Mouse (Mus musculus): ENCODE measurements around the gene Asic3. TPM values are rescaled to one million over a fixed set of nuclear protein-coding genes. Genes with fewer than 3 reads are reported as not detected.

The Asic3 gene
- polyA plus RNA-seq, 1 experiment, result 1.9 TPM

- H3K27me3 ChIP-seq (ENCODE audit: control insufficient read depth, insufficient read depth, low read length), result no peaks in the 10 kb centered on the region
- H3K4me3 ChIP-seq (ENCODE audit: low read depth, low read length), result no peak overlapping the region
- WGBS, result 92% methylated on average over 10 of the region's 10 CpGs
- peaks cover 5% of the 10 kb centered on the region; the same call in 1 of the 2 replicates for H3K36me3 ChIP-seq (ENCODE audit: control insufficient read depth, insufficient read depth, low read length)
- no peak overlapping the region for H3K27ac ChIP-seq (ENCODE audit: insufficient read depth, low read depth, low read length)
- TF ChIP-seq CTCF (IDR thresholded peaks at IDR 0.05; ENCODE audit: extremely low read depth, insufficient read length, insufficient replicate concordance, low read depth, low read length), result no peak
- peaks cover 16% of the 10 kb centered on the region for H3K4me1 ChIP-seq (ENCODE audit: control insufficient read depth, insufficient read depth, insufficient read length, low read length)
Observed at GRCm38 (mm10) chr5:24417587-24417986, 4.4 kb downstream of the Asic3 start.

- Histone ChIP-seq H3K27me3 (ENCODE audit: control insufficient read depth, insufficient read depth, low read length) (no peaks in the 10 kb centered on the region), H3K4me3 (ENCODE audit: low read depth, low read length) (no peak overlapping the region), H3K4me1 (ENCODE audit: control insufficient read depth, insufficient read depth, insufficient read length, low read length) (peaks cover 7% of the 10 kb centered on the region; the same call in 1 of the 2 replicates), H3K27ac (ENCODE audit: insufficient read depth, low read depth, low read length) (no peak overlapping the region), H3K36me3 (ENCODE audit: control insufficient read depth, insufficient read depth, low read length) (peaks cover 5% of the 10 kb centered on the region; the same call in 1 of the 2 replicates)
- 94% methylated on average over 9 of the region's 9 CpGs for WGBS
- TF ChIP-seq CTCF (IDR thresholded peaks at IDR 0.05; ENCODE audit: extremely low read depth, insufficient read length, insufficient replicate concordance, low read depth, low read length), result no peak
- no peak for TF ChIP-seq POLR2A (IDR thresholded peaks at IDR 0.05; ENCODE audit: low read depth, low read length)
Observed at GRCm38 (mm10) chr5:24420381-24420780, 7.2 kb downstream of the Asic3 start.

GRCm38 (mm10) chr5:24423129-24424003 lies 10.2 kb downstream of the Asic3 start, which contains the start of the genes Cdk5 and Slc4a2:
Gene Cdk5 (minus strand): TSS chr5:24423530.
Gene Slc4a2 (plus strand): TSS chr5:24423837.
- peak within 1 kb of the TSS; percentile 73 for H3K4me3 ChIP-seq (ENCODE audit: low read depth, low read length)
- peaks cover 26% of the 10 kb centered on the region for H3K4me1 ChIP-seq (ENCODE audit: control insufficient read depth, insufficient read depth, insufficient read length, low read length)
- no peaks in the 10 kb centered on the region for H3K27me3 ChIP-seq (ENCODE audit: control insufficient read depth, insufficient read depth, low read length)
- WGBS, result under 1% methylated on average over 46 of the region's 46 CpGs
- 0 out of 2 replicates have a peak, but pooled peaks have one; percentile 22 for TF ChIP-seq CTCF (IDR thresholded peaks at IDR 0.05; ENCODE audit: extremely low read depth, insufficient read length, insufficient replicate concordance, low read depth, low read length)
- peak; percentile 89 for TF ChIP-seq POLR2A (IDR thresholded peaks at IDR 0.05; ENCODE audit: low read depth, low read length)
- peaks cover 5% of the 10 kb centered on the region; the same call in 1 of the 2 replicates for H3K36me3 ChIP-seq (ENCODE audit: control insufficient read depth, insufficient read depth, low read length)
- peak within 1 kb of the TSS; percentile 97 for H3K27ac ChIP-seq (ENCODE audit: insufficient read depth, low read depth, low read length)

- H3K27ac ChIP-seq (ENCODE audit: insufficient read depth, low read depth, low read length), result peak overlapping the region; percentile 97
- H3K4me3 ChIP-seq (ENCODE audit: low read depth, low read length), result peak overlapping the region; percentile 73
- WGBS, result 3% methylated on average over 21 of the region's 21 CpGs
- peaks cover 28% of the 10 kb centered on the region for H3K4me1 ChIP-seq (ENCODE audit: control insufficient read depth, insufficient read depth, insufficient read length, low read length)
- no peaks in the 10 kb centered on the region for H3K27me3 ChIP-seq (ENCODE audit: control insufficient read depth, insufficient read depth, low read length)
- TF ChIP-seq POLR2A (IDR thresholded peaks at IDR 0.05; ENCODE audit: low read depth, low read length) (no peak), CTCF (IDR thresholded peaks at IDR 0.05; ENCODE audit: extremely low read depth, insufficient read length, insufficient replicate concordance, low read depth, low read length) (no peak)
- peaks cover 5% of the 10 kb centered on the region; the same call in 1 of the 2 replicates for H3K36me3 ChIP-seq (ENCODE audit: control insufficient read depth, insufficient read depth, low read length)
Observed at GRCm38 (mm10) chr5:24424004-24424781, 11.0 kb downstream of the Asic3 start.

GRCm38 (mm10) chr5:24424861-24425411 lies 11.7 kb downstream of the Asic3 start:
- Histone ChIP-seq H3K4me3 (ENCODE audit: low read depth, low read length) (peak overlapping the region; percentile 73), H3K4me1 (ENCODE audit: control insufficient read depth, insufficient read depth, insufficient read length, low read length) (peaks cover 31% of the 10 kb centered on the region), H3K27me3 (ENCODE audit: control insufficient read depth, insufficient read depth, low read length) (no peaks in the 10 kb centered on the region), H3K36me3 (ENCODE audit: control insufficient read depth, insufficient read depth, low read length) (peaks cover 7% of the 10 kb centered on the region), H3K27ac (ENCODE audit: insufficient read depth, low read depth, low read length) (peak overlapping the region; percentile 97)
- under 1% methylated on average over 59 of the region's 60 CpGs for WGBS
- no peak; the same call in 1 of the 2 replicates for TF ChIP-seq POLR2A (IDR thresholded peaks at IDR 0.05; ENCODE audit: low read depth, low read length)

GRCm38 (mm10) chr5:24425421-24426036 lies 12.3 kb downstream of the Asic3 start:
- Histone ChIP-seq H3K36me3 (ENCODE audit: control insufficient read depth, insufficient read depth, low read length) (peaks cover 12% of the 10 kb centered on the region), H3K27ac (ENCODE audit: insufficient read depth, low read depth, low read length) (no peak overlapping the region), H3K4me1 (ENCODE audit: control insufficient read depth, insufficient read depth, insufficient read length, low read length) (peaks cover 31% of the 10 kb centered on the region), H3K4me3 (ENCODE audit: low read depth, low read length) (peak overlapping the region; percentile 73), H3K27me3 (ENCODE audit: control insufficient read depth, insufficient read depth, low read length) (no peaks in the 10 kb centered on the region)
- under 1% methylated on average over 25 of the region's 30 CpGs for WGBS
- no peak for TF ChIP-seq POLR2A (IDR thresholded peaks at IDR 0.05; ENCODE audit: low read depth, low read length)
- TF ChIP-seq CTCF (IDR thresholded peaks at IDR 0.05; ENCODE audit: extremely low read depth, insufficient read length, insufficient replicate concordance, low read depth, low read length), result no peak
